In genomic region chr12:95631029-95631428, GRCm38 (mm10) we compare ENCODE assay signal across 9 mouse cellular contexts.
DNase-seq lines count a peak whose midpoint lies in the region; ATAC-seq and TF ChIP-seq lines count a peak whose summit lies in the region.
"Had no signal": no experiment of that assay in that cellular context is flagged by ENCODE, and none has a peak within 500 bp of the region (broad histone marks: within the 10 kb centered on the region; RNA-seq: fewer than 3 reads in every experiment).

No protein-coding gene starts in this region.

- no peak overlapping the region for H3K27ac ChIP-seq in liver, postnatal 0 days (ENCODE audit: low read depth)
- no peak overlapping the region for H3K27ac ChIP-seq in liver, embryonic 12.5 days
- H3K27ac ChIP-seq in forebrain, embryonic 16.5 days (ENCODE audit: low read length) = no peak overlapping the region
- H3K27ac ChIP-seq: embryonic facial prominence, embryonic 13.5 days; macrophage had no signal

- H3K9me3 ChIP-seq in liver, postnatal 0 days (ENCODE audit: low read length) = no peaks in the 10 kb centered on the region
- no peaks in the 10 kb centered on the region for H3K9me3 ChIP-seq in liver, embryonic 12.5 days (replicated peaks)
- no peaks in the 10 kb centered on the region for H3K9me3 ChIP-seq in forebrain, embryonic 16.5 days (ENCODE audit: control insufficient read depth, low read length)
- H3K9me3 ChIP-seq: embryonic facial prominence, embryonic 13.5 days had no signal

- ATAC-seq in liver, postnatal 0 days = peak; percentile 27; the same call in 1 of the 2 replicates
- ATAC-seq in liver, embryonic 12.5 days = no peak
- no peak for ATAC-seq in forebrain, embryonic 16.5 days

- H3K4me1 ChIP-seq in liver, postnatal 0 days (ENCODE audit: insufficient read depth) = peaks cover 3% of the 10 kb centered on the region; the same call in 1 of the 2 replicates
- no peaks in the 10 kb centered on the region for H3K4me1 ChIP-seq in liver, embryonic 12.5 days
- H3K4me1 ChIP-seq in forebrain, embryonic 16.5 days (replicated peaks; ENCODE audit: control insufficient read depth, insufficient read depth, low read length) = no peaks in the 10 kb centered on the region
- H3K4me1 ChIP-seq: embryonic facial prominence, embryonic 13.5 days had no signal

- TF ChIP-seq EP300 in liver, postnatal 0 days (IDR thresholded peaks at IDR 0.05; ENCODE audit: low read depth) = no peak

- no peak overlapping the region for H3K9ac ChIP-seq in liver, postnatal 0 days (replicated peaks)
- no peak overlapping the region for H3K9ac ChIP-seq in liver, embryonic 12.5 days
- H3K9ac ChIP-seq in forebrain, embryonic 16.5 days (replicated peaks; ENCODE audit: low read depth, low read length) = no peak overlapping the region
- H3K9ac ChIP-seq: embryonic facial prominence, embryonic 13.5 days had no signal

- H3K4me3 ChIP-seq in liver, postnatal 0 days (ENCODE audit: low read depth, low read length) = no peak overlapping the region
- H3K4me3 ChIP-seq in liver, embryonic 12.5 days = no peak overlapping the region
- H3K4me3 ChIP-seq in forebrain, embryonic 16.5 days (replicated peaks; ENCODE audit: low read length) = no peak overlapping the region
- H3K4me3 ChIP-seq: embryonic facial prominence, embryonic 13.5 days had no signal

- no peaks in the 10 kb centered on the region for H3K36me3 ChIP-seq in liver, postnatal 0 days (replicated peaks; ENCODE audit: insufficient read depth, low read length)
- no peaks in the 10 kb centered on the region for H3K36me3 ChIP-seq in liver, embryonic 12.5 days
- no peaks in the 10 kb centered on the region for H3K36me3 ChIP-seq in forebrain, embryonic 16.5 days (ENCODE audit: control insufficient read depth, insufficient read depth)
- H3K36me3 ChIP-seq: embryonic facial prominence, embryonic 13.5 days had no signal

- no peak overlapping the region for H3K4me2 ChIP-seq in liver, postnatal 0 days (ENCODE audit: low read depth, low read length)
- no peak overlapping the region for H3K4me2 ChIP-seq in liver, embryonic 12.5 days
- no peak overlapping the region for H3K4me2 ChIP-seq in forebrain, embryonic 16.5 days (ENCODE audit: low read length)
- H3K4me2 ChIP-seq: embryonic facial prominence, embryonic 13.5 days had no signal

- H3K27me3 ChIP-seq in liver, postnatal 0 days (ENCODE audit: insufficient read depth, low read length) = no peaks in the 10 kb centered on the region
- H3K27me3 ChIP-seq in liver, embryonic 12.5 days (replicated peaks) = no peaks in the 10 kb centered on the region
- H3K27me3 ChIP-seq in forebrain, embryonic 16.5 days (replicated peaks; ENCODE audit: control insufficient read depth, insufficient read depth, low read length) = no peaks in the 10 kb centered on the region
- H3K27me3 ChIP-seq: embryonic facial prominence, embryonic 13.5 days had no signal

- WGBS in liver, postnatal 0 days (ENCODE audit: insufficient replicate concordance) = 57% methylated on average over 1 of the region's 1 CpGs
- 52% methylated on average over 1 of the region's 1 CpGs for WGBS in liver, embryonic 12.5 days (ENCODE audit: insufficient replicate concordance)
- WGBS in forebrain, embryonic 16.5 days = 79% methylated on average over 1 of the region's 1 CpGs

- peak; percentile 60 for DNase-seq in liver, postnatal 0 days
- peak; percentile 7 for DNase-seq in frontal cortex, postnatal 14 days (ENCODE audit: low spot score in 2 of 2)
- DNase-seq in layer of hippocampus, adult 9-10 months (ENCODE audit: low spot score) = peak; percentile 26
- DNase-seq in right cerebral cortex, postnatal 25 days = peak; percentile 17
- no peak for DNase-seq in cerebellum, adult 18-20 months

- TF ChIP-seq CTCF in liver, postnatal 0 days (IDR thresholded peaks at IDR 0.05; ENCODE audit: low read depth) = no peak

Comparison
In these comparisons a context has a peak if more than half of its experiments do, and no peak if none do; other contexts are left out.
1. DNase-seq: peak in liver, postnatal 0 days (single experiment), frontal cortex, postnatal 14 days (2 of 2), layer of hippocampus, adult 9-10 months (single experiment) and right cerebral cortex, postnatal 25 days (single experiment); none in cerebellum, adult 18-20 months (0 of 2).